Mouse (Mus musculus) hindbrain, embryonic 15.5 days (tissue): ENCODE results near the gene Nol9. TPM values are rescaled to one million over a fixed set of nuclear protein-coding genes. Genes with fewer than 3 reads are reported as not detected.

Experiments used
- ATAC-seq: fragments of 200-750 bp; cut with Nextera tagmentation; 2 replicates; pipeline ENCODE4 v1.8.0; 2017; ENCODE audit warnings: low read depth, moderate number of reproducible peaks, moderate TSS enrichment; ENCODE audit not compliant: low FRiP score
- H3K27ac ChIP-seq: fragments of 300-500 bp; sonication (generic); replicated peaks from 2 replicates; pipeline ENCODE4 v1.5.1; 2015; ENCODE audit warnings: mild to moderate bottlenecking, inconsistent platforms
- H3K27me3 ChIP-seq: fragments of 300-500 bp; sonication (generic); 2 replicates; pipeline ENCODE4 v1.6.1; 2015; ENCODE audit warnings: control low read depth, inconsistent platforms
- H3K36me3 ChIP-seq: fragments of 300-500 bp; sonication (generic); 2 replicates; pipeline ENCODE4 v1.6.1; 2015; ENCODE audit warnings: control low read depth, inconsistent platforms
- H3K4me1 ChIP-seq: fragments of 300-500 bp; sonication (generic); replicated peaks from 2 replicates; pipeline ENCODE4 v1.6.1; 2015; ENCODE audit warnings: control low read depth, inconsistent platforms
- H3K4me2 ChIP-seq: fragments of 300-500 bp; sonication (generic); 2 replicates; pipeline ENCODE4 v1.6.1; 2015; ENCODE audit warnings: moderate library complexity, mild to moderate bottlenecking, inconsistent platforms
- H3K4me3 ChIP-seq: fragments of 300-500 bp; sonication (generic); 2 replicates; pipeline ENCODE4 v1.5.1; 2015; ENCODE audit warnings: mild to moderate bottlenecking, inconsistent platforms
- H3K9ac ChIP-seq: fragments of 300-500 bp; sonication (generic); 2 replicates; pipeline ENCODE4 v1.6.1; 2015; ENCODE audit warnings: inconsistent platforms
- H3K9me3 ChIP-seq: fragments of 300-500 bp; sonication (generic); 2 replicates; pipeline ENCODE4 v1.6.1; 2016; ENCODE audit warnings: control low read depth, inconsistent platforms
- whole genome bisulfite sequencing: fragments of 180-500 bp; shearing (Covaris S2); methylation state at CpG from one replicate; pipeline ENCODE4 v1.1.7; 2015; 5-methylcytosine and 5-hydroxymethylcytosine counted together
- polyA plus RNA-seq: library from polyadenylated mRNA; unstranded; fragments of >200 nt; fragmentation: Nextera tagmentation; extraction: Ambion mirVana; gene quantifications from 2 replicates; pipeline ENCODE4 v1.2.1, GENCODE M21; 2015

The Nol9 gene
- 24.7 and 27.1 TPM in 2 replicates for polyA plus RNA-seq

DNA sequence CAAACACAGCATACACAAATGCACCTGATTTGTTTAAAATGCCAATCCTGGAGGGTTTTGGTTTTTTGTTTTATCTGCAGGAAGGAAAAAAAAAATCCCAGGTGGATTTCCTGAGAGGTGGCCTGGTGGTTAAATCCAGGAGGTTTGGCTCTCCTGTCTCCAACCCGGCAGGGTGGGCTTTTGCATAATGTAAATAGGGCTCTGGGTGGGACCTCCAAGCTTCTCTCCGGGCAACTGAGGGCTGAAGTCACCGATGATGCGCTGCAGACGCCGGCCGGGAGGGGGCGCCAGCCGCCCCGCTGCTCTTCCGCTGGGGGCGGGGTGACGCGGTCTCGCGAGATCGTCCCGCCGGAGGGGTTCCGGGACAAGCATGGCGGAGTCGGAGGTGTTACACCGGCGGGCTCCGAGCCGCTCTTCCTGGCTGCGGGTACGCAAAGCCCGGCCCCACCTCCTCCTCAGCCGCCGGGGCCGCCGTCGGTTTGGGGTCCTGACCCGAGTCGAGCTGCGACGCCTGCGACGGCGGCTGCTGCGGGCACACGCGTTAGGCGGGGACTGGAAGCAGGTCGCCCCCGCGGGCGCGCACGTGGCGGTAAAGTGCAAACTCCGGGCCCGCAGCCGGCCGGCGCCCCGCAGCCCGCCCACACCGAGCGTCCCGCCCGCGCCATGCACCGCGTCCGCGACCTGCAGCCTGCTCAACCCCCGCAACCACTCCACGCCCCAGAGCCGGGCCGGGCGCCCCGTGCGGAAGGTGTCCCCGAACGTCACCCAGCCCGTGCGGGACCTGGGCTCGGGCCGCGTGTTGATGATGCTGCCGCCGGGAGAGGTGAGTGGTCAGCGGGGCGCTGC, at the start of gene Nol9:
TSS of gene Nol9 (plus strand) at position 337 of the 846 bp plus-strand sequence.
- Histone ChIP-seq H3K9me3 (no peaks in the 10 kb centered on the region), H3K27me3 (no peaks in the 10 kb centered on the region), H3K36me3 (peaks cover 23% of the 10 kb centered on the region), H3K4me1 (peaks cover 14% of the 10 kb centered on the region), H3K4me2 (peak within 1 kb of the TSS; percentile 84), H3K9ac (peak within 1 kb of the TSS; percentile 82), H3K4me3 (peak within 1 kb of the TSS; percentile 96), H3K27ac (peak within 1 kb of the TSS; percentile 72)
- under 1% methylated on average over 45 of the region's 86 CpGs for WGBS
- peak; percentile 89 for ATAC-seq

DNA sequence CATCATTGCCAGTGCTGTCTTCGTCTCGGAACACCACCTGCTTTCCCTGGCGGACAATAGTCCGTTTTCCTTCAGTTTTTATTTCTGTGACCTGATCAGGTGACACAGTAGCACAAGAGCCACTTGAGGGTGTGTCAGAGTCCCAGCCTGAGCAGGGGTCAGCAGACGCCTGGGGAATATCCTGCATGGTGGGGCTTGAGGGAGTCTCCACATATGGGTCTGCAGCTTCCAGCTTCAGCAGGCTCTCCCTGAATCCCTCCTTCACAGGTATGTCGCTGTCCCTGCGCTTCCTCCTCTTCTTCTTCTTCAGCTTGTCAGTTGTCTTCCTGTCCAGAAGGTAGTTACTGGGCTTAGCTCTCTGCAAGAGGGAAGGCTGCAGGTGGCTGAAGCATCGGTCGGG, 47.0 kb upstream of the Nol9 start:
- H3K4me2 ChIP-seq: no peak overlapping the region
- no peaks in the 10 kb centered on the region for H3K9me3 ChIP-seq
- H3K4me1 ChIP-seq: peaks cover 35% of the 10 kb centered on the region
- no peak overlapping the region for H3K4me3 ChIP-seq
- H3K27me3 ChIP-seq: no peaks in the 10 kb centered on the region
- H3K9ac ChIP-seq: no peak overlapping the region
- no peak overlapping the region for H3K27ac ChIP-seq
- no peak for ATAC-seq
- 95% methylated on average over 9 of the region's 9 CpGs for WGBS
- peaks cover 27% of the 10 kb centered on the region for H3K36me3 ChIP-seq

DNA sequence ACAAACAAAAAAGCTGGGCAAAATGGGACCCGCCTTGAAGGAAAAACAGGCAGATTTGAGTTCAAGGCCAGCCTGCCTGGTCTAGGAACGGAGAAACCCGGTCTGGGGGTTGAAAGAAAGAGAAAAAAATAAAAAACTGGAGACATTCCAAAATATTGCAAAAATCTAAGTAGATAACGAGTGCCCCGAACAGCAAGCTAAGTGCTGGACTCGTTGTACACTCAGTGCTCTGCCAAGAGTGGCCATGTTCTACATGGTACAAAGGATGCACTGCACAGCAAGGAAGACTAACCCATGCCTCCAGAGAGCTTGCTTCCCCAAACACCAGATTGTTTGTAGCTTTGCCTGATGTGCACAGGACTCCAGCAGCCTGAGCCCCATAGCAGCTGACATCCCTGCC, 46.1 kb upstream of the Nol9 start:
- Histone ChIP-seq H3K9me3 (no peaks in the 10 kb centered on the region), H3K4me2 (no peak overlapping the region), H3K9ac (no peak overlapping the region), H3K27ac (no peak overlapping the region), H3K4me3 (no peak overlapping the region), H3K27me3 (no peaks in the 10 kb centered on the region), H3K36me3 (peaks cover 27% of the 10 kb centered on the region), H3K4me1 (peaks cover 34% of the 10 kb centered on the region)
- 82% methylated on average over 6 of the region's 6 CpGs for WGBS
- ATAC-seq: no peak

DNA sequence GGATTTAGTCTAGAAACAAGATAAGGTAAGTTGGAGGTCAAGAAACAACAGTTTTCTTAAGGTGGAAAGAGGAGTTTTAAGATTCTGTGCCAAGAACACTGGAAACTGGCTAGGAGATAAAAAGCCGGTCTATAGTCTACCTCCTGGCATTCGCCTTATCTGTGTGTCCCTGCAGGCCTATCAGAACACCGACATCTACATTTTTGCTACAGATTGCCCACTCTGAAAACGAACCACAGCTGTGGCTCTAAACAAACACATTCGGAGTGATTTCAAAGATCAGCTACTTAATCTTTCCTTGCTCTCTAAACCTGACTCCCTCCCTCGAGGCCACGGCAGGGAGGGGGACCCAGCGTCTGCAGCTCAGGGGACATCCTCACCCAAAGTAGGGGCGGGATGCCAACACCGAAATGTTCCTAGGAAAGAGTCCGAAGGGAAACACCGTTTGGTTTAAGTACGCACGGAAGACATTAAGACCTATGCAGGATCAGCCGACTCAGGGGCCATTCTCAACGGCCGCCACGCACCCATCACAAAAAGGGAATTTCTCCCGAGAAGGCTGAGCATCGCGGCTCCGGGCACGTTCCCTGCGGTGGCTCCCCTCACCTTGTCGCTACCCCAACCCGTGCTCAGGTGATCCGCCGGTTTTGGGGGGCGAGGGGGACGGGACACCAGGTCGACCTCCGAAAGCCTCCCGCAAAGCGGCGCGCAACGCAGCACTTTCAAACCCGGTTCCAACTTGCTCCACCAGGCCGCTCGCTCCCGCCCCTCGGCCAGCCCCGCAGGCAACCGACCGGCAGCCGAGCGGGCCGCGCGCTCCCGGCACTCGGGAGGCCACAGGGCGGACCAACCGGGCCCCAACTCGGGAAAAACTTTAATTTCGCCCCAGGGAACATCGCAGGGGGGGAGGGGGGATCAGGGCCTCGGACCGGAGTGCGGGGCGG, 44.6 kb upstream of the Nol9 start:
- Histone ChIP-seq H3K4me2 (peak overlapping the region; percentile 87), H3K27me3 (no peaks in the 10 kb centered on the region), H3K27ac (peak overlapping the region; percentile 84), H3K36me3 (peaks cover 27% of the 10 kb centered on the region), H3K4me3 (peak overlapping the region; percentile 99), H3K9ac (peak overlapping the region; percentile 83), H3K4me1 (peaks cover 25% of the 10 kb centered on the region), H3K9me3 (no peaks in the 10 kb centered on the region)
- under 1% methylated on average over 55 of the region's 61 CpGs for WGBS
- no peak for ATAC-seq

DNA sequence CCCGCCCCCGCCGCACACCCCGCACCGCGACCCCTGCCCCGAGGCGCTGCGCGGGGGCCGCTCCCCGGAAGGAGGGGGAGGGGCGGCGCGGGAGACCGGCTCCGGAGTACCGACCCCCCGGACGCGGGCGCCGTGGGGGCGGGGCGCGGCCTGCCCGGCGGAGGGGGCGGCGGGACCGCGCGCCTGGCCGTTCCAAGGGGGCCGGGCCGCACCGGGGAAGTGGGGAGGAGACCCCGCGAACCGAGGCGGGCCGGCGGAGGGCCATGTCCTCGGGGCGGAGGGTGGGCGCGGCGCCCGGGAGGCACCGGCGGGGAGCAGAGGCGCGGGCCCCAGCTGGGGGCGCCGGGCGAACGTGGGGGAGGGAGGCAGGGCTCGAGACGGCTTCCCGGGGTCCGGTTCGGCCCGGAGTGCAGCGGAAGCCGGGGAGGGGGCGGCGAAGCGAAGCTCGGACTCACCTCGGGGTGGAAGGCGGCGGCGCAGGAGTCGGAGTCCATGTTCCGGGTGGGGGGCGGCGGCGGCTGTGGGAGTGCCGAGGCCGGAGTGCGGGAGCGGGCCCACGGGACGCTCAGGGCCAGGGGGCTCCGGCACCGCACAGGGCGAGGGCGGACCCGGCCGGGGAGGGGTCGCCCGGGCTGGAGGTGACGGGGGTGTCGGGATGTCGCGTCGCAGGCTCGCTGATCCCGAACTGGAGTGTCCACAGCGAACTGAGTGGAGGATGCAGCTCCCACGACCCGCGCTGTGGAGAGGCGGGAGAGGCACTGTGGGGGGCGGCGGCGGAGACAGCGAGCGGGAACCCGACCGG, 43.5 kb upstream of the Nol9 start:
- Histone ChIP-seq H3K9me3 (no peaks in the 10 kb centered on the region), H3K4me1 (peaks cover 25% of the 10 kb centered on the region), H3K36me3 (peaks cover 18% of the 10 kb centered on the region), H3K4me2 (peak overlapping the region; percentile 87), H3K27me3 (no peaks in the 10 kb centered on the region), H3K9ac (peak overlapping the region; percentile 83), H3K4me3 (peak overlapping the region; percentile 99), H3K27ac (peak overlapping the region; percentile 84)
- ATAC-seq: peak; percentile 74; the same call in 1 of the 2 replicates
- WGBS: under 1% methylated on average over 80 of the region's 111 CpGs

DNA sequence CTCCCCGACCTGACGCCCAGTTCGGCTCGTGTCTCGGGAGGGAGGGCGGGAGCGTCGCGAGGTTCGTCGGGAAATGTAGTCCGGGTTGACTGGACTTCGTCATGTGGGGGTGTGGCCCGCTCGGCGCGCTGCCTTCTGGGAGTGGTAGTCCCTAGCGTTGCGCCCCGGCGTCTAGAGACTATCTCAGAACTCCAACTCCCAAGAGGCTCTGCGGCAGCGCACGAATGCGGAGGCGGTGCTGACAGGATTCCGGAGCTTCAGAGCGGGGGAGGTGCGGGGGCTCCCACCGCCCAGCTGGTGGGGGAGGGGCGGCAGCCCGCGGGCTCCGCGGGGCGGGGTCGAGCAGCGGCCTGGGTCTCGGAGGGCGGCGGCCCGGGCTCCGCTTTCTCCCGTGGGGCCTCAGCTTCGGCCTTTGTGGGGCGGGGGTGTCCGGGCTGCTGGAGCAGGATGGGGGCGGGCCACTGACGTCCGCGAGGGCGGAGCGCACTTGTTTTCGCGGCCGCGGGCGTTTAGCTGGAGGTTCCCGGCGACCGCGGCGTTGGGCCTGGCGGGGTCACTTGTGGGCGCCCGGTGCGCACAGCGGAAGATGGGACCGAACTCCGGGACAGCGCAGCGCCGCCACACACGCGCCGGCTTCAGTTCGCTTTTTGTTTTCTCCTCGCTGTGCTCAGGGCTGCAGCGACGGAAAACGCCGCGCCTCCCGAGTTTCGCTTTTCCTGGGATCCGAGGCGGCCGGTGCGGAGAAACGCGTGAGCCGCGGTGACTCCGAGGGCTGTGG, 42.8 kb upstream of the Nol9 start, which contains the start of gene Phf13:
TSS of gene Phf13 (minus strand) at position 86 of the 778 bp plus-strand sequence.
- Histone ChIP-seq H3K27me3 (no peaks in the 10 kb centered on the region), H3K4me3 (peak within 1 kb of the TSS; percentile 99), H3K4me1 (peaks cover 25% of the 10 kb centered on the region), H3K27ac (peak within 1 kb of the TSS; percentile 90), H3K9me3 (no peaks in the 10 kb centered on the region), H3K4me2 (peak within 1 kb of the TSS; percentile 87), H3K36me3 (peaks cover 10% of the 10 kb centered on the region), H3K9ac (peak within 1 kb of the TSS; percentile 83)
- peak; percentile 96 for ATAC-seq
- under 1% methylated on average over 91 of the region's 94 CpGs for WGBS

DNA sequence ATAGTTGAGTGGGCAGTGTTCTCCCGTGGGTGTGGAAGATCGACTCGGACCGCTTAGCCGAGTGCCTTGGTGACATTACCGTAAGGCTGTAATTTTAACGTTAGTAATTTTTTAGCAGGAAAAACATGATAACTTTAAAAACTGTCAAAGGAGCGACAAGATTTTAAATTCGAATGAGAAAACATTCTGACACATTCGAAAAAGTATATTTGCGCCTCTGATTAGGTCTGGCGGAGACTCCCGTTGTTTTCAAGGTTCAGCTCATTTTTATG, 42.2 kb upstream of the Nol9 start:
- peak overlapping the region; percentile 90 for H3K27ac ChIP-seq
- H3K4me3 ChIP-seq: peak overlapping the region; percentile 99
- H3K36me3 ChIP-seq: peaks cover 5% of the 10 kb centered on the region
- peak overlapping the region; percentile 54 for H3K9ac ChIP-seq
- no peaks in the 10 kb centered on the region for H3K27me3 ChIP-seq
- ATAC-seq: no peak
- no peaks in the 10 kb centered on the region for H3K9me3 ChIP-seq
- peak overlapping the region; percentile 87 for H3K4me2 ChIP-seq
- WGBS: 5% methylated on average over 13 of the region's 13 CpGs
- H3K4me1 ChIP-seq: peaks cover 25% of the 10 kb centered on the region

DNA sequence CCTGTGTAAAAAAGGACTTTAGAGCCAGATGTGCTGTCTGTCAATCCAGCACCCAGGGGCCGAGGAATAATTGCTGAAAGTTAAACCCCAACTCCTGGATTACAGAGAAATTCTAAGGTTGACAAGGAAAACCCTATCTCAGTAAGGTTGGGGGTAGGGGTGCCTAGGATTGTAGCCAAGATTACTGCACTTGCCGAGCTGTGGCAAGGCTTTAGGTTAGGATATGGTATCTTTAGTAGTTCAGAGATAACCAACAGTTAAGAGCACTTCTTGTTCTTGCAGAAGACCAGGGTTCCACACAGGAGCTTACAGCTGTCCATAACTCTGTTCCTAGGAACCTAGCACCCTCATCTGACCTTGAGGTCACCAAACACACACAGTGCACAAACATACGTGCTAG, 41.4 kb upstream of the Nol9 start:
- Histone ChIP-seq H3K4me1 (peaks cover 25% of the 10 kb centered on the region), H3K27ac (no peak overlapping the region), H3K4me3 (0 out of 2 replicates have a peak overlapping the region, but pooled peaks have one; percentile 99), H3K27me3 (no peaks in the 10 kb centered on the region), H3K36me3 (no peaks in the 10 kb centered on the region), H3K9ac (no peak overlapping the region), H3K9me3 (no peaks in the 10 kb centered on the region), H3K4me2 (peak overlapping the region; percentile 87)
- WGBS: 81% methylated on average over 3 of the region's 3 CpGs
- ATAC-seq: no peak

DNA sequence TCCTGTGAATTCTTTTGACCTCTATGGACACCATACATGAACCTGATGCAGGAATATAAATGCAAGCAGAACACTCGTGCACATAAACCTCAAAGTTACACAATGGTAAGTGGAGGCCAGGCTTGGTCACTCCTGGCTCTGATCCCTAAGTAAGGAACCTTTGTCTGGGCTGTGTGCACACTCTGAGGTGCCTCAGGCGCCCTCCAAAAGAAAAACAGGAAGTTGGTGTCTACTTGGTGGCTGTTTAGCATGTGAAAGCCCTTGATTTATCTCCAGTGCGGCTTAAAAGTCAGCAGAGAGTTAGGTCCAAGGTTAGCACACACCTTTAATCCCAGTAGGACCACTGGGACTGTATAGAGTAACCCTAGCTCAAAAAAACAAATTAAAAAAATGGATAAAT, 39.6 kb upstream of the Nol9 start:
- Histone ChIP-seq H3K4me2 (no peak overlapping the region), H3K9ac (no peak overlapping the region), H3K9me3 (no peaks in the 10 kb centered on the region), H3K27ac (no peak overlapping the region), H3K36me3 (no peaks in the 10 kb centered on the region), H3K27me3 (no peaks in the 10 kb centered on the region), H3K4me1 (peaks cover 13% of the 10 kb centered on the region), H3K4me3 (no peak overlapping the region)
- ATAC-seq: no peak
- 78% methylated on average over 3 of the region's 3 CpGs for WGBS

DNA sequence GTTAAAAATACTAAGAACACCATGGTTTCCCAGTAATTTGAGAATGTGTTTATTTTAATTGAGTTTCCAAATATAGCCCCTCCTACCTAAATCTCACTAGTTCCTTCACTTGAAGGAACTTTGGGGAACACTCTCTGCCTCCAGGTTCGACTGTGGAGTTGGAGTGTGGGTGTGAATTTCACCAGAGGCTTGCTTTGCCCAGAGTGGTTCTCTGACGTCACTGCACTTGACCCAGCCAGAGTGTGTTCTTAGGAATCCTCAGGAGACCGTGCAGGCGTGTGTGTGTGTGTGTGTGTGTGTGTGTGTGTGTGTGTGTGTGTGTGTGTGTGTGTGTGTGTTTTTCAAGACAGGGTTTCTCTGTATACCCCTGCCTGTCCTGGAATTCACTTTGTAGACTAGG, 38.2 kb upstream of the Nol9 start:
- H3K36me3 ChIP-seq: no peaks in the 10 kb centered on the region
- no peak overlapping the region for H3K27ac ChIP-seq
- no peak overlapping the region for H3K4me3 ChIP-seq
- no peak overlapping the region for H3K4me2 ChIP-seq
- no peak for ATAC-seq
- WGBS: 53% methylated on average over 4 of the region's 4 CpGs
- H3K27me3 ChIP-seq: no peaks in the 10 kb centered on the region
- no peaks in the 10 kb centered on the region for H3K9me3 ChIP-seq
- H3K4me1 ChIP-seq: peaks cover 10% of the 10 kb centered on the region
- H3K9ac ChIP-seq: no peak overlapping the region

DNA sequence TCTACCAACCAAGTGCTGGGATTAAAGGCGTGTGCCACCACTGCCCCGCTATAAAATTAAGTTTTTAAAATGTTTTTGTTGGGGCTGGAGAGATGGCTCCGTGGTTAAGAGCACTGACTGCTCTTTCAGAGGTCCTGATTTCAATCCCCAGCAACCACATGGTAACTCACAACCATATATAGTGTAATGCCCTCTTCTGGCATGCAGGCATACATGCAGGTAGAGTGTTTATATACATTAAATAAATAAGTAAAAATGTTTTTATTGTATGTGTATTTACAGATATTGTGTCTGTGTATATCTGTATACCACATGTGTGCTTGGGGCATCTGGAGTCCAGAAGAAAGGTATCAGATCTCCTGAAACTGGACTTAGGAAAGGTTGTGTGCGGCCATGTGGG, 37.8 kb upstream of the Nol9 start:
- Histone ChIP-seq H3K9ac (no peak overlapping the region), H3K36me3 (no peaks in the 10 kb centered on the region), H3K9me3 (no peaks in the 10 kb centered on the region), H3K27me3 (peaks cover 2% of the 10 kb centered on the region), H3K27ac (no peak overlapping the region), H3K4me2 (no peak overlapping the region), H3K4me1 (peaks cover 10% of the 10 kb centered on the region), H3K4me3 (no peak overlapping the region)
- 69% methylated on average over 4 of the region's 4 CpGs for WGBS
- no peak for ATAC-seq
